Mouse (Mus musculus): ENCODE results near the gene Sytl3.

DNA sequence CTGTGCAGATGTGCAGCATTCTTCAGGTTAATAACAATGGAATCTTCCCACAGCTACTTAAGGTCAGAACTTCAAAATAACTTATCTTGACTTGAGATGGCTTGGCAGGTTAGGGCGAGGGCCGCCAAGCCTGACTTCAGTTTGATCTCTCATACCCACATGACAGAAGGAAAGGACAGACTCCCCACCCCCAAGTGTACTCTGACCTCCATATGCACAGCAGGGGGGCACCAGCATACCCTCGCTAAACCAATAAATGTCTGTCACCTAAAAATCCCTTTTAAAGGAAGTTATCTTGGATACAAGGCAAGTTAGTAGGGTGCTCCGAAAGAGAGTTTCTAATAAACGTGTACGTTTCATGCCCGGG, 105.3 kb downstream of the Sytl3 start:
- TF ChIP-seq GATA1 (IDR thresholded peaks at IDR 0.05; ENCODE audit: borderline replicate concordance, low read length) (no peak), FLI1 (IDR thresholded peaks at IDR 0.05; ENCODE audit: low read length) (no peak)
